Mouse (Mus musculus) limb, embryonic 12.5 days (tissue): ENCODE data around the gene Sult1a1. TPM values are rescaled to one million over a fixed set of nuclear protein-coding genes. Genes with fewer than 3 reads are reported as not detected.
A peak's percentile ranks its signal among the peaks of the same experiment; 100 is the strongest.

Experiments
- ATAC-seq: fragments of 200-750 bp; cut with Nextera tagmentation; 2 replicates; pipeline ENCODE4 v1.8.0; 2017; ENCODE audit warnings: low read depth, moderate TSS enrichment; ENCODE audit not compliant: insufficient number of reproducible peaks, insufficient read depth, low FRiP score, low TSS enrichment
- H3K27ac ChIP-seq: fragments of 300-500 bp; sonication (generic); 2 replicates; pipeline ENCODE4 v1.5.1; 2016; ENCODE audit warnings: mild to moderate bottlenecking, moderate library complexity
- H3K27me3 ChIP-seq: fragments of 300-500 bp; sonication (generic); 2 replicates; pipeline ENCODE4 v1.6.1; 2016; ENCODE audit warnings: mild to moderate bottlenecking, moderate library complexity
- H3K36me3 ChIP-seq: fragments of 300-500 bp; sonication (generic); 2 replicates; pipeline ENCODE4 v1.6.1; 2016; ENCODE audit warnings: mild to moderate bottlenecking, moderate library complexity
- H3K4me1 ChIP-seq: fragments of 300-500 bp; sonication (generic); replicated peaks from 2 replicates; pipeline ENCODE4 v1.6.1; 2016
- H3K4me2 ChIP-seq: fragments of 300-500 bp; sonication (generic); 2 replicates; pipeline ENCODE4 v1.6.1; 2016; ENCODE audit warnings: mild to moderate bottlenecking, moderate library complexity
- H3K4me3 ChIP-seq: fragments of 300-500 bp; sonication (generic); replicated peaks from 2 replicates; pipeline ENCODE4 v1.5.1; 2016; ENCODE audit warnings: mild to moderate bottlenecking
- H3K9ac ChIP-seq: fragments of 300-500 bp; sonication (generic); replicated peaks from 2 replicates; pipeline ENCODE4 v1.6.1; 2016; ENCODE audit warnings: mild to moderate bottlenecking, moderate library complexity
- H3K9me3 ChIP-seq: fragments of 300-500 bp; sonication (generic); 2 replicates; pipeline ENCODE4 v1.6.1; 2016; ENCODE audit warnings: mild to moderate bottlenecking, moderate library complexity
- WGBS: fragments of 180-500 bp; shearing (Covaris S2); methylation state at CpG from one replicate; pipeline ENCODE4 v1.1.7; 2016; 5-methylcytosine and 5-hydroxymethylcytosine counted together
- polyA plus RNA-seq: library from polyadenylated mRNA; unstranded; fragments of >200 nt; fragmentation: Nextera tagmentation; extraction: Ambion mirVana; gene quantifications from 2 replicates; pipeline ENCODE4 v1.2.1, GENCODE M21; 2016

The Sult1a1 gene
- polyA plus RNA-seq, 1 experiment from 2014 or later, result 1.2 TPM

- H3K4me3 ChIP-seq, result no peak overlapping the region
- 0 out of 2 replicates have a peak, but pooled peaks cover 4% of the 10 kb centered on the region for H3K27me3 ChIP-seq
- H3K9me3 ChIP-seq, result no peaks in the 10 kb centered on the region
- WGBS, result 79% methylated on average over 5 of the region's 5 CpGs
- H3K9ac ChIP-seq, result no peak overlapping the region
- no peak for ATAC-seq
- H3K4me2 ChIP-seq, result no peak overlapping the region
- H3K36me3 ChIP-seq, result no peaks in the 10 kb centered on the region
- H3K27ac ChIP-seq, result no peak overlapping the region
- no peaks in the 10 kb centered on the region; the same call in 1 of the 2 replicates for H3K4me1 ChIP-seq
Observed at GRCm38 (mm10) chr7:126642545-126643243, 33.5 kb downstream of the Sult1a1 start.

- H3K27me3 ChIP-seq, result peaks cover 4% of the 10 kb centered on the region; the same call in 1 of the 2 replicates
- H3K4me2 ChIP-seq, result no peak overlapping the region
- H3K9me3 ChIP-seq, result no peaks in the 10 kb centered on the region
- H3K36me3 ChIP-seq, result no peaks in the 10 kb centered on the region
- no peak overlapping the region for H3K9ac ChIP-seq
- ATAC-seq, result no peak
- H3K4me3 ChIP-seq, result no peak overlapping the region
- peaks cover 25% of the 10 kb centered on the region for H3K4me1 ChIP-seq
- WGBS, result 16% methylated on average over 4 of the region's 4 CpGs
- no peak overlapping the region for H3K27ac ChIP-seq
Observed at GRCm38 (mm10) chr7:126636733-126637520, 39.3 kb downstream of the Sult1a1 start.

- Histone ChIP-seq H3K36me3 (no peaks in the 10 kb centered on the region), H3K4me2 (no peak overlapping the region), H3K9ac (no peak overlapping the region), H3K4me3 (no peak overlapping the region), H3K27me3 (peaks cover 4% of the 10 kb centered on the region; the same call in 1 of the 2 replicates), H3K4me1 (peaks cover 25% of the 10 kb centered on the region), H3K27ac (no peak overlapping the region), H3K9me3 (no peaks in the 10 kb centered on the region)
- no peak for ATAC-seq
Observed at GRCm38 (mm10) chr7:126635375-126635774, 40.9 kb downstream of the Sult1a1 start.

- no peaks in the 10 kb centered on the region for H3K9me3 ChIP-seq
- ATAC-seq, result no peak
- WGBS, result 49% methylated on average over 2 of the region's 2 CpGs
- no peak overlapping the region for H3K4me3 ChIP-seq
- peaks cover 40% of the 10 kb centered on the region for H3K4me1 ChIP-seq
- H3K4me2 ChIP-seq, result no peak overlapping the region
- H3K9ac ChIP-seq, result no peak overlapping the region
- H3K27ac ChIP-seq, result no peak overlapping the region
- H3K36me3 ChIP-seq, result no peaks in the 10 kb centered on the region
- no peaks in the 10 kb centered on the region; the same call in 1 of the 2 replicates for H3K27me3 ChIP-seq
Observed at GRCm38 (mm10) chr7:126632478-126632877, 43.8 kb downstream of the Sult1a1 start.

DNA sequence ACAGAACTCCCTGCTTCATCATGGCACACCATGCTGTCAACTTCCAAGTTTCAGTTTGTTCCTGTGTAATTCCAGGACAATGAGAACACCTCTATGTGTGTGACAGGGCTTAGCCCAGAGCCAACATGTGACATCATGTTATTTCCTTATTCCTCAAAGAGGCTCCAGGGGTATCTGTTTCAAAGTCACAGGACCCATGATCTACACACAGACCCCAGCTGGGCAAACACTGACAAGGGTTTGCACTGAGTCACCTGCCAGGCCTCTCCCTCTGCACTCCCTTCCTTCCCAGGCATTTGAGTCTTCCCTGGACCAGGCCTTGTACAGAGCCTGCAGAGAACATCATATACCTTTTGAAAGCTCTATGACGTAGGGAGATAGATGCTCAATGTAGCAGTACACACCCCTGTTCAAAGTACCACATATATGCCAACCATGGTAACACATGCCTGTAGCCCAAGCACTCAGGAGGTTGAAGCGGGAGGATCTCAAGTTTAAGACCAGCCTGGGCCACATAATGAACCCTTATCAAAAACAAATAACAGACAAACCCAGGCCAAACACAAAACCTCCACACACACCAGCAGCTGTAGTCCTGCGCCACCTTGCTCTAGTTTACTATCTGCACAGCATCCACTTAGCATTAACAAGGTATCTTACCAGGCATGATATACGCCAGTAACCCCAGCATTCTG, 45.3 kb downstream of the Sult1a1 start, which contains the start of gene Nupr1:
Gene Nupr1 (minus strand): TSS at position 38 of the 695 bp plus-strand sequence.
- no peak within 1 kb of the TSS for H3K4me2 ChIP-seq
- peaks cover 40% of the 10 kb centered on the region for H3K4me1 ChIP-seq
- H3K4me3 ChIP-seq, result no peak within 1 kb of the TSS
- ATAC-seq, result no peak
- no peaks in the 10 kb centered on the region; the same call in 1 of the 2 replicates for H3K27me3 ChIP-seq
- WGBS, result 97% methylated on average over 4 of the region's 4 CpGs
- no peaks in the 10 kb centered on the region for H3K9me3 ChIP-seq
- no peaks in the 10 kb centered on the region for H3K36me3 ChIP-seq
- H3K9ac ChIP-seq, result no peak within 1 kb of the TSS
- no peak within 1 kb of the TSS for H3K27ac ChIP-seq

DNA sequence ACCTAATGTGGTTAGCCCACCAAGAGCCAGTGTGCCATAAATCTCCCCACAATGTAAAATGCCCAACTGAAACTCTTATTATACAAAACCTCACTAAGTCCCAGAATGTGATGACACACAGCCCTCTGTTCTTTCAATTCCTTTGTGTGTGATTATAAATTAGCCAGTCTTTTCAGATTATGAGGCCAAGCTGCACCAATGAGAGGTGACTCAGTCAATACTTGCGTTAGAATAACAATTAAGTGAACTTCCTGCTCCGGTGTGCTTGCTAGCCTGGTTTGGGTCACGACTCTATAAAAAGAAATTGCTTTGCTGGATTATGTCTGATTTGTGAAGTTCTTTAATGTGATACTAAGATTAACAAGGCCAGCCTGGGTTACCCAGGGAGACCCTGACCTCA, 46.3 kb downstream of the Sult1a1 start:
- WGBS, result 23% methylated on average over 3 of the region's 3 CpGs
- Histone ChIP-seq H3K27ac (no peak overlapping the region), H3K4me1 (peaks cover 39% of the 10 kb centered on the region), H3K36me3 (no peaks in the 10 kb centered on the region), H3K9ac (no peak overlapping the region), H3K27me3 (no peaks in the 10 kb centered on the region), H3K4me2 (no peak overlapping the region), H3K9me3 (no peaks in the 10 kb centered on the region), H3K4me3 (no peak overlapping the region)
- ATAC-seq, result no peak

- H3K27ac ChIP-seq, result 0 out of 2 replicates have a peak overlapping the region, but pooled peaks have one; percentile 42
- H3K36me3 ChIP-seq, result no peaks in the 10 kb centered on the region
- no peak for ATAC-seq
- H3K4me3 ChIP-seq, result no peak overlapping the region
- no peak overlapping the region for H3K4me2 ChIP-seq
- WGBS, result 44% methylated on average over 6 of the region's 6 CpGs
- H3K4me1 ChIP-seq, result peaks cover 21% of the 10 kb centered on the region
- H3K9me3 ChIP-seq, result no peaks in the 10 kb centered on the region
- H3K9ac ChIP-seq, result no peak overlapping the region; the same call in 1 of the 2 replicates
- H3K27me3 ChIP-seq, result no peaks in the 10 kb centered on the region
Observed at GRCm38 (mm10) chr7:126628111-126628510, 48.1 kb downstream of the Sult1a1 start.

- Histone ChIP-seq H3K36me3 (no peaks in the 10 kb centered on the region), H3K27ac (no peak overlapping the region), H3K4me1 (peaks cover 18% of the 10 kb centered on the region; the same call in 1 of the 2 replicates), H3K9ac (no peak overlapping the region), H3K9me3 (no peaks in the 10 kb centered on the region), H3K4me3 (no peak overlapping the region), H3K4me2 (no peak overlapping the region), H3K27me3 (no peaks in the 10 kb centered on the region)
- 80% methylated on average over 3 of the region's 3 CpGs for WGBS
- ATAC-seq, result no peak
Observed at GRCm38 (mm10) chr7:126625807-126626600, 50.2 kb downstream of the Sult1a1 start.

DNA sequence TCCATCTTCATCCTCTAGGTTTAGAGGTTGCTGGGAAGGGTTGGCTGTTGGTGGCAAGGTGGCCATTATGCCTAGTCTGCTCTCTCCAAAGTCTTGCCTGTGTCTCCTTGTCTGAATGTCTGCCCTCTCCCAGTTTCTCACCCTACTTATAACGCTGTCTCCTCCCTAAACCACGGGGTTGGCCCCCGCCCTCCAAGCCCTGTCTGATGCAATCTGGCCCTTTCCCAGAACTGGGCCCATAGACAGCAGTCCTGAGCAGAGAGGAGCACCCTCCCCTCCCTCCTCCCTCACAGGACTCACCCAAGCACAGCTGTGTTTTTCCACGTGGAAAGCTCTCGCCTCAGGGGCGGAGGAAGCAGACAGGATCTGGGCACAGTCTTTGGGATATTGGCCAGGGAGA, 50.9 kb downstream of the Sult1a1 start:
- H3K4me3 ChIP-seq, result no peak overlapping the region
- H3K9me3 ChIP-seq, result no peaks in the 10 kb centered on the region
- no peaks in the 10 kb centered on the region for H3K27me3 ChIP-seq
- 51% methylated on average over 6 of the region's 6 CpGs for WGBS
- H3K36me3 ChIP-seq, result no peaks in the 10 kb centered on the region
- H3K9ac ChIP-seq, result no peak overlapping the region
- no peak overlapping the region for H3K27ac ChIP-seq
- H3K4me2 ChIP-seq, result no peak overlapping the region
- peaks cover 18% of the 10 kb centered on the region; the same call in 1 of the 2 replicates for H3K4me1 ChIP-seq
- ATAC-seq, result no peak

DNA sequence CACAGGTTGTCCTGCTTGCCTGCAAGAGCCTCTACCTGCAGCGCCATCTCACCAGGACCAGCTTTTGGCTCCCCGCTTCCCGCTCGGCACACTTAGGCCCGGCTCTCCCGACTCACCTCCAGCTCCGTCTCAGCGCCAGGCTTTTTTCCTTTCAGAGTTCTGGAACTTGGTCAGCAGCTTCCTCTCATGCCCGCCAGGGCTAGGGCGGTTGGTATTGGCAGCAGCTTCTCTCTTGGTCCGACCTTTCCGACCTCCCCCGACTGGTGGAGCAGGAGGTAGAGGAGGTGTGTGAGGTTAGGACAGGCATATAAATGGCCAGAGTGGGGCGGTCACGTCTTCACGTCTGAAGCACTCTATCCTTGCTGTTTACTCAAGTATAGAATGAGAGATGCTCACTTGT, 51.5 kb downstream of the Sult1a1 start:
- H3K9me3 ChIP-seq, result no peaks in the 10 kb centered on the region
- no peaks in the 10 kb centered on the region for H3K36me3 ChIP-seq
- 72% methylated on average over 16 of the region's 16 CpGs for WGBS
- ATAC-seq, result no peak
- H3K4me2 ChIP-seq, result no peak overlapping the region
- H3K27ac ChIP-seq, result no peak overlapping the region
- no peaks in the 10 kb centered on the region for H3K27me3 ChIP-seq
- no peak overlapping the region for H3K4me3 ChIP-seq
- no peak overlapping the region for H3K9ac ChIP-seq
- H3K4me1 ChIP-seq, result peaks cover 18% of the 10 kb centered on the region; the same call in 1 of the 2 replicates
